Mouse (Mus musculus): ENCODE data around the gene Fam71b. TPM values are rescaled to one million over a fixed set of nuclear protein-coding genes. Genes with fewer than 3 reads are reported as not detected.

Gene Fam71b
- total and polyA plus RNA-seq, 3 experiments: not detected

GRCm38 (mm10) chr11:46358369-46358768 is 38.0 kb upstream of the Fam71b start:
- H3K9me3 ChIP-seq (replicated peaks; ENCODE audit: insufficient read depth, low read length): no peaks in the 10 kb centered on the region
- no peak overlapping the region for H3K4me3 ChIP-seq (ENCODE audit: control insufficient read depth in 1 of 2, insufficient read depth in 1 of 2, low read depth in 2 of 2, low read length in 2 of 2)
- peaks cover 2 to 3% of the 10 kb centered on the region in 2 experiments; a peak in 2 of 4 replicates for H3K27me3 ChIP-seq (ENCODE audit: control insufficient read depth in 1 of 2, insufficient read depth in 2 of 2, low read length in 2 of 2)
- H3K4me1 ChIP-seq (ENCODE audit: control insufficient read depth in 1 of 2, insufficient read depth in 2 of 2, low read length in 2 of 2): no peaks in the 10 kb centered on the region
- H3K9ac ChIP-seq (ENCODE audit: control insufficient read depth, low read depth, low read length, poor library complexity, severe bottlenecking): no peak overlapping the region
- H3K79me2 ChIP-seq (ENCODE audit: control insufficient read depth, insufficient read depth, low read length, poor library complexity): no peaks in the 10 kb centered on the region
- H3K36me3 ChIP-seq (ENCODE audit: control insufficient read depth in 1 of 2, insufficient read depth in 2 of 2, low read length in 2 of 2): no peaks in the 10 kb centered on the region
- H3K27ac ChIP-seq (ENCODE audit: control insufficient read depth, low read depth, low read length): no peak overlapping the region
- DNase-seq (ENCODE audit: low read depth, low spot score): no peak
- TF ChIP-seq MYB (IDR thresholded peaks at IDR 0.05; ENCODE audit: low read depth, low read length) (no peak), SIN3A (IDR thresholded peaks at IDR 0.05; ENCODE audit: low read length) (no peak), ZNF384 (IDR thresholded peaks at IDR 0.05; ENCODE audit: low read depth, low read length) (no peak), NELFE (IDR thresholded peaks at IDR 0.05; ENCODE audit: low read depth, low read length) (no peak), MAZ (IDR thresholded peaks at IDR 0.05; ENCODE audit: low read depth, low read length) (no peak), CTCF (IDR thresholded peaks at IDR 0.05 in 2 of 3, conservative IDR thresholded peaks at IDR 0.05 in 1 of 3; ENCODE audit: control insufficient read depth in 1 of 3, insufficient read depth in 1 of 3, low read depth in 2 of 3, low read length in 3 of 3, poor library complexity in 1 of 3, severe bottlenecking in 1 of 3) (no peak), USF1 (IDR thresholded peaks at IDR 0.05; ENCODE audit: low read depth, low read length) (no peak), RCOR1 (IDR thresholded peaks at IDR 0.05; ENCODE audit: low read depth, low read length) (no peak), CHD2 (IDR thresholded peaks at IDR 0.05; ENCODE audit: low read length) (no peak), CHD1 (IDR thresholded peaks at IDR 0.05; ENCODE audit: low read depth, low read length) (no peak), ZMIZ1 (IDR thresholded peaks at IDR 0.05; ENCODE audit: low read depth, low read length) (no peak), GATA1 (IDR thresholded peaks at IDR 0.05; ENCODE audit: low read depth, low read length) (no peak), E2F4 (IDR thresholded peaks at IDR 0.05; ENCODE audit: borderline replicate concordance, low read depth, low read length) (no peak), MEF2A (IDR thresholded peaks at IDR 0.05; ENCODE audit: extremely low read depth, insufficient replicate concordance, low read depth, low read length, poor library complexity, severe bottlenecking) (no peak), KAT2A (conservative IDR thresholded peaks at IDR 0.05; ENCODE audit: low read depth, low read length) (no peak), RAD21 (IDR thresholded peaks at IDR 0.05; ENCODE audit: low read depth, low read length) (no peak), POLR2AphosphoS2 (IDR thresholded peaks at IDR 0.05; ENCODE audit: low read length) (no peak)

GRCm38 (mm10) chr11:46360991-46361665 is 35.2 kb upstream of the Fam71b start:
- Histone ChIP-seq H3K9ac (ENCODE audit: control insufficient read depth, low read depth, low read length, poor library complexity, severe bottlenecking) (no peak overlapping the region), H3K9me3 (replicated peaks; ENCODE audit: insufficient read depth, low read length) (no peaks in the 10 kb centered on the region), H3K36me3 (ENCODE audit: control insufficient read depth in 1 of 2, insufficient read depth in 2 of 2, low read length in 2 of 2) (no peaks in the 10 kb centered on the region), H3K27ac (ENCODE audit: control insufficient read depth, low read depth, low read length) (no peak overlapping the region), H3K4me1 (ENCODE audit: control insufficient read depth in 1 of 2, insufficient read depth in 2 of 2, low read length in 2 of 2) (no peaks in the 10 kb centered on the region), H3K27me3 (ENCODE audit: control insufficient read depth in 1 of 2, insufficient read depth in 2 of 2, low read length in 2 of 2) (peaks cover 2 to 4% of the 10 kb centered on the region in 2 experiments; a peak in 3 of 4 replicates), H3K79me2 (ENCODE audit: control insufficient read depth, insufficient read depth, low read length, poor library complexity) (no peaks in the 10 kb centered on the region), H3K4me3 (ENCODE audit: control insufficient read depth in 1 of 2, insufficient read depth in 1 of 2, low read depth in 2 of 2, low read length in 2 of 2) (no peak overlapping the region)
- no peak for DNase-seq (ENCODE audit: low read depth, low spot score)
- no peak for TF ChIP-seq E2F4 (IDR thresholded peaks at IDR 0.05; ENCODE audit: borderline replicate concordance, low read depth, low read length)
- no peak for TF ChIP-seq MXI1 (IDR thresholded peaks at IDR 0.05; ENCODE audit: low read depth, low read length)
- TF ChIP-seq POLR2AphosphoS2 (IDR thresholded peaks at IDR 0.05; ENCODE audit: low read length): no peak
- no peak for TF ChIP-seq MAZ (IDR thresholded peaks at IDR 0.05; ENCODE audit: low read depth, low read length)
- TF ChIP-seq RAD21 (IDR thresholded peaks at IDR 0.05; ENCODE audit: low read depth, low read length): no peak
- TF ChIP-seq GABPA (IDR thresholded peaks at IDR 0.05; ENCODE audit: low read depth, low read length): no peak
